Mouse (Mus musculus) lung, embryonic 14.5 days (tissue): ENCODE measurements around the gene Ccdc91. TPM values are rescaled to one million over a fixed set of nuclear protein-coding genes. Genes with fewer than 3 reads are reported as not detected.

ENCODE experiments used
- ATAC-seq: fragments of 200-750 bp; cut with Nextera tagmentation; 2 replicates; pipeline ENCODE4 v1.8.0; 2017; ENCODE audit warnings: mild to moderate bottlenecking, moderate TSS enrichment, moderate library complexity; ENCODE audit not compliant: insufficient read depth
- DNase-seq: peaks from one replicate; pipeline ENCODE4 v3.0.0-alpha.2; 2015
- H3K27ac ChIP-seq: fragments of 300-500 bp; sonication (generic); 2 replicates; pipeline ENCODE4 v1.5.1; 2014; ENCODE audit warnings: low read depth, mild to moderate bottlenecking, moderate library complexity
- H3K27me3 ChIP-seq: fragments of 300-500 bp; sonication (generic); 2 replicates; pipeline ENCODE4 v1.6.1; 2014; ENCODE audit warnings: low read length, control low read depth; ENCODE audit not compliant: insufficient read depth
- H3K36me3 ChIP-seq: fragments of 300-500 bp; sonication (generic); 2 replicates; pipeline ENCODE4 v1.6.1; 2014; ENCODE audit warnings: control low read depth; ENCODE audit not compliant: insufficient read depth
- H3K4me1 ChIP-seq: fragments of 300-500 bp; sonication (generic); 2 replicates; pipeline ENCODE4 v1.6.1; 2014; ENCODE audit warnings: antibody characterized with exemption, control low read depth; ENCODE audit not compliant: insufficient read depth
- H3K4me2 ChIP-seq: fragments of 300-500 bp; sonication (generic); 2 replicates; pipeline ENCODE4 v1.6.1; 2014; ENCODE audit warnings: mild to moderate bottlenecking
- H3K4me3 ChIP-seq: fragments of 300-500 bp; sonication (generic); 2 replicates; pipeline ENCODE4 v1.5.1; 2014; ENCODE audit warnings: low read depth, low read length
- H3K9ac ChIP-seq: fragments of 300-500 bp; sonication (generic); 2 replicates; pipeline ENCODE4 v1.6.1; 2014
- H3K9me3 ChIP-seq: fragments of 300-500 bp; sonication (generic); 2 replicates; pipeline ENCODE4 v1.6.1; 2016; ENCODE audit warnings: low read depth, low read length, control low read depth
- CTCF ChIP-seq: IDR thresholded peaks from 2 replicates; pipeline ENCODE4 v1.5.1; 2016; ENCODE audit warnings: antibody characterized with exemption, low read depth
- WGBS: fragments of 180-500 bp; shearing (Covaris S2); extraction: QIAGEN DNeasy Blood & Tissue Kit; methylation state at CpG from one replicate; pipeline ENCODE4 v1.1.7; 2014; 5-methylcytosine and 5-hydroxymethylcytosine counted together
- polyA plus RNA-seq: library from polyadenylated mRNA; unstranded; fragments of >200 nt; fragmentation: Nextera tagmentation; extraction: Ambion mirVana; gene quantifications from 2 replicates; pipeline ENCODE4 v1.2.1, GENCODE M21; 2014

Ccdc91 gene
- polyA plus RNA-seq, 1 experiment from 2014 or later: 22.9 TPM

GRCm38 (mm10) chr6:147623142-147623541 is 147.5 kb downstream of the Ccdc91 start:
- Histone ChIP-seq H3K9ac (no peak overlapping the region), H3K27me3 (no peaks in the 10 kb centered on the region), H3K4me1 (no peaks in the 10 kb centered on the region), H3K4me2 (no peak overlapping the region), H3K27ac (no peak overlapping the region), H3K9me3 (no peaks in the 10 kb centered on the region), H3K36me3 (no peaks in the 10 kb centered on the region), H3K4me3 (no peak overlapping the region)
- DNase-seq (no peak), ATAC-seq (no peak)
- no peak for TF ChIP-seq CTCF
- WGBS: 82% methylated on average over 3 of the region's 3 CpGs

DNA sequence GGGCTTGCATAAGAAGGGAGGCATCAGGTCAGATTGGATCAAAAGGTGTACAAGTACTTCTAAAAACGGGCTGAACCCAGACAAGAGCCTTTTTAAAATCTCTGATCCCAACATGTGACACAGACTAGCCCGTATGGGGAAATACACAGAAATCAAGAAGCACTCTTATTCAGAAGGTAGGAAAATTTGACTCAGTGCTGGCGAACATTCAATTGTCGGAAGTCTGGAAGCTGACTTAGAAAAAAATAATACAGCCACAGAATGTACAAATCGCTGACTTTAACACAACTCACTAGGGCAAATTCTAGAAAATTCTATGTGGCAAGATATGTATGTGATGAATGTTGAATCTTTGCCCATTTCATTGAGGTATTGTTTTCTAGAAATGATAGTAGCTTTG is 160.8 kb downstream of the Ccdc91 start:
- H3K27me3 ChIP-seq: no peaks in the 10 kb centered on the region
- H3K27ac ChIP-seq: no peak overlapping the region
- ATAC-seq (no peak), DNase-seq (no peak)
- no peak for TF ChIP-seq CTCF
- H3K9ac ChIP-seq: no peak overlapping the region
- H3K4me1 ChIP-seq: no peaks in the 10 kb centered on the region
- H3K4me3 ChIP-seq: no peak overlapping the region
- WGBS: 76% methylated on average over 5 of the region's 5 CpGs
- no peaks in the 10 kb centered on the region for H3K36me3 ChIP-seq
- H3K9me3 ChIP-seq: no peaks in the 10 kb centered on the region
- H3K4me2 ChIP-seq: no peak overlapping the region

GRCm38 (mm10) chr6:147643875-147644274 is 168.2 kb downstream of the Ccdc91 start:
- no peaks in the 10 kb centered on the region for H3K27me3 ChIP-seq
- no peaks in the 10 kb centered on the region for H3K9me3 ChIP-seq
- no peak overlapping the region for H3K4me3 ChIP-seq
- H3K4me1 ChIP-seq: no peaks in the 10 kb centered on the region
- H3K27ac ChIP-seq: no peak overlapping the region
- H3K36me3 ChIP-seq: no peaks in the 10 kb centered on the region
- ATAC-seq (no peak), DNase-seq (no peak)
- no peak for TF ChIP-seq CTCF
- no peak overlapping the region for H3K9ac ChIP-seq
- WGBS: 82% methylated on average over 7 of the region's 7 CpGs
- no peak overlapping the region for H3K4me2 ChIP-seq

DNA sequence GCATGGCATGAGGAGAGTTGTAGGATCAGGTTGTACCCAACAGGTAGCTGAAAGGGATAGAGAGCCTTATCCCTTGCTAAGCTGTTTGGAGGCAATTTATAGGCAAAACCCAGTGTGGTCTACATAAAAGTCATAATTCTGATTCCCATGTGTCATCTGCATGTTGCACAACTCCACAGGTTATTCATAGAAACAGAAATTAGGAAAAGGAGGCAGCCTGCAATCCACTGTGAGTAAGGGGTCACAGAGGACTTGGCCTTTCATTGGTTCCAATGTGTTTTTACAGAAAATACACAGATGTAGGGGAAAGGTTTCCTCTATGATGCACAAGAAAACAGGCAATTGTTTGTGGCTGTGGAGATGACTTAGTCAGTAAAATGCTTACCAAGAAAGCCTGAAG is 168.8 kb downstream of the Ccdc91 start:
- no peaks in the 10 kb centered on the region for H3K36me3 ChIP-seq

DNA sequence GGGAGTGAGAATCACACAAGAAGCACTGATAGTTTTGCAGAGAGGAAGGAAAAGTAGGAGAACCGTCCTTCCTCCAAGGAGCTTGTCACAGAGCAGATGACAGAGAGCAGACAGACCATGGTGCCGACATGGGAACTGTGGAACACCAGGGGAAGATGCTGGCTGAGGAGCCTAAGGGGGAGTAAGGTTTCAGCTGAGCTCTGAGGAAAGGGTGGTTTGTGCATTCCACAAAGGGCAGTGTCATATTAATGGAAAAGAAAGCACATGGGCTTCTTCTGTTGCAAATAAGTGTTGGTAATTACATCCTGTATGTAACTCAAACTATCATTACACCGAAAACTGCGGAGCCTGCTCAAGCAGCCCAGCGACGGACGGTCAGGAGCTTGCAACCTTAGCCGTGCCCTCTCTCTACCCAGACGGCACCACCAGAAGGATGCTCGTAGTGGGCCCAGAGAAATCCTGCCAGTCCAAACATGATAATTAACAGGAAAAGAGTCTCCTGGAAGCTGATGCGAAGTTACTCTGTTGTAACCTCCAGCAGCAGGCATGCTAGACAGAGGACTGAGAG is 170.9 kb downstream of the Ccdc91 start:
- ATAC-seq (no peak), DNase-seq (no peak)
- no peaks in the 10 kb centered on the region for H3K4me1 ChIP-seq
- 69% methylated on average over 11 of the region's 11 CpGs for WGBS
- no peak for TF ChIP-seq CTCF
- no peaks in the 10 kb centered on the region for H3K9me3 ChIP-seq
- H3K4me3 ChIP-seq: no peak overlapping the region
- no peaks in the 10 kb centered on the region for H3K27me3 ChIP-seq
- no peak overlapping the region for H3K9ac ChIP-seq
- no peak overlapping the region for H3K4me2 ChIP-seq
- no peaks in the 10 kb centered on the region for H3K36me3 ChIP-seq
- no peak overlapping the region for H3K27ac ChIP-seq

More for the DNA sequence above, 168.8 kb downstream of the Ccdc91 start:
- no peak for ATAC-seq
- no peaks in the 10 kb centered on the region for H3K27me3 ChIP-seq
- no peak overlapping the region for H3K27ac ChIP-seq
- TF ChIP-seq CTCF: no peak
- no peak overlapping the region for H3K9ac ChIP-seq
- no peak for DNase-seq
- H3K4me3 ChIP-seq: no peak overlapping the region
- no peaks in the 10 kb centered on the region for H3K4me1 ChIP-seq
- no peak overlapping the region for H3K4me2 ChIP-seq
- no peaks in the 10 kb centered on the region for H3K9me3 ChIP-seq

- DNase-seq: no peak
- Histone ChIP-seq H3K36me3 (no peaks in the 10 kb centered on the region), H3K9me3 (no peaks in the 10 kb centered on the region), H3K27me3 (no peaks in the 10 kb centered on the region), H3K27ac (no peak overlapping the region), H3K4me2 (no peak overlapping the region), H3K4me3 (no peak overlapping the region), H3K4me1 (no peaks in the 10 kb centered on the region), H3K9ac (no peak overlapping the region)
- no peak for ATAC-seq
- no peak for TF ChIP-seq CTCF
These were observed 182.4 kb downstream of the Ccdc91 start for GRCm38 (mm10) chr6:147658025-147658424.

- H3K9me3 ChIP-seq: no peaks in the 10 kb centered on the region
- no peaks in the 10 kb centered on the region for H3K36me3 ChIP-seq
- H3K27me3 ChIP-seq: no peaks in the 10 kb centered on the region
- no peak overlapping the region for H3K4me3 ChIP-seq
- no peak overlapping the region for H3K9ac ChIP-seq
- WGBS: 48% methylated on average over 1 of the region's 1 CpGs
- H3K27ac ChIP-seq: no peak overlapping the region
- DNase-seq: no peak
- TF ChIP-seq CTCF: no peak
- H3K4me2 ChIP-seq: no peak overlapping the region
- no peaks in the 10 kb centered on the region for H3K4me1 ChIP-seq
- ATAC-seq: no peak
These were observed 185.1 kb downstream of the Ccdc91 start for GRCm38 (mm10) chr6:147660718-147661117.

GRCm38 (mm10) chr6:147661841-147662240 is 186.2 kb downstream of the Ccdc91 start:
- H3K9me3 ChIP-seq: no peaks in the 10 kb centered on the region
- TF ChIP-seq CTCF: no peak
- DNase-seq: no peak
- H3K36me3 ChIP-seq: no peaks in the 10 kb centered on the region
- H3K27me3 ChIP-seq: no peaks in the 10 kb centered on the region
- H3K4me2 ChIP-seq: no peak overlapping the region
- no peak overlapping the region for H3K9ac ChIP-seq
- 71% methylated on average over 4 of the region's 4 CpGs for WGBS
- no peak overlapping the region for H3K4me3 ChIP-seq
- H3K4me1 ChIP-seq: no peaks in the 10 kb centered on the region
- no peak for ATAC-seq
- no peak overlapping the region for H3K27ac ChIP-seq
